Mouse (Mus musculus): ENCODE measurements around the gene Btbd11. TPM values are rescaled to one million over a fixed set of nuclear protein-coding genes. Genes with fewer than 3 reads are reported as not detected.

Btbd11 gene
- polyA plus RNA-seq, 1 experiment from 2014 or later = 13.9 TPM

DNA sequence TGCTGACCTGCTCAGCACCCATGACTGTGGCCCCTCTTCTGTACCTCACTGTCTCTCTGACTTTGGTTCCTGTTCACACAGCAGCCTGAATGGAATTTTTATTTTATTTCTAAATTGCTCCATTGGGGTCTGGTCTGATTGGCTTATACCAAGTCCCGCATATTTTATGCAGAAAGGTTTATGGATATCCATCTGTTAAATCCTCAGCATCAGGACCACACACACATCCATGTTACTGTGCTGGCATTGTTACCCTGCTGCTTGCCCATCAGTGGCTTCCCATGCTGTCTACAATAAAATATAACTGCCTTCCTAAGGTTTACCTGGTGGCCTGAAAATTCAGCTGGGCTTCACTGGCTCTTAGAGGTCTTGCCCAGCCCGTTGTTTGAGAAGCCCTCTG is 106.0 kb downstream of the Btbd11 start:
- ATAC-seq (ENCODE audit: low FRiP score) = no peak

DNA sequence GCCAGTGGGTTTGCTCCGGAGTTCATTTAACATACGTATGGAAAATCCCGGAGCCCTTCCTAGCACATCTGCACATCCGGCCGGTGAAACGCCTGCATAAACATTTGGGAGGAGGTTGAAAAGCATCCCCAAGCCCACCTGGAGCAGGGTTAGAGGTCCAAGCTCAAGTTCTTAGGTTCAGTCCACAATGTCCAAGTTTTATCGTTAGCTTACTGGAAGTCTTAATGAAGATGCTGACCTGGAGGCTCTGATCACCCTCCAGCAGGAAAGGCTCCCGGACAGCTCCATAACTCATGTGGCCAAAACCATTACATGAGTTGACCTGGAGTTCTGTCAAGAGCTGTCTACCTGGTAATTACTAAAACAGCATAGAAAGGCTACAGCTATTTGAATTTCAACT is 109.7 kb downstream of the Btbd11 start:
- H3K9ac ChIP-seq = no peak overlapping the region
- ATAC-seq (ENCODE audit: low FRiP score) = no peak
- H3K9me3 ChIP-seq (replicated peaks) = no peaks in the 10 kb centered on the region
- no peak overlapping the region for H3K27ac ChIP-seq
- no peaks in the 10 kb centered on the region for H3K36me3 ChIP-seq
- no peaks in the 10 kb centered on the region for H3K4me1 ChIP-seq
- H3K4me2 ChIP-seq (replicated peaks) = no peak overlapping the region
- WGBS = 84% methylated on average over 8 of the region's 8 CpGs
- 0 out of 2 replicates have a peak, but pooled peaks cover 2% of the 10 kb centered on the region for H3K27me3 ChIP-seq
- H3K4me3 ChIP-seq = no peak overlapping the region

More for the DNA sequence above, 106.0 kb downstream of the Btbd11 start:
- WGBS = 93% methylated on average over 2 of the region's 2 CpGs
- Histone ChIP-seq H3K27ac (no peak overlapping the region), H3K4me1 (no peaks in the 10 kb centered on the region), H3K27me3 (no peaks in the 10 kb centered on the region), H3K9me3 (replicated peaks) (no peaks in the 10 kb centered on the region), H3K9ac (no peak overlapping the region), H3K4me3 (no peak overlapping the region), H3K36me3 (no peaks in the 10 kb centered on the region), H3K4me2 (replicated peaks) (no peak overlapping the region)

DNA sequence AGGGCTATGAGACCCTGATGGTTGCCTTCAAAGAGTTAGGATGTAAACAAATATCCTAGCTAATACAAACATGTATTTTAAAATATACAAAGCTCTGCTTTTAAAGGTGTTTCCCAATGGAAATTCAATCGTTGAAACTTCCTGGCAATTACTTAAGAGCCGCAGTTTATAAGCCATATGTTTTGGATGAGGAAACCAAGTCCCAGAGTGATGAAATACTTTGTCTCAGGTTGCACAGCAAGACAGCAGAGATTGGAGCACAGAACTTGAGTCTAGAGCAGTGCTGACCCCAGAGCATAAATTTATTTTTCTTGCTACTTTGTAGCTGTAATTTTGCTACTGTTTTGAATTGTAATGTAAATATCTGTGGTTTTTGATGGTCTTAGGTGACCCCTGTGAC is 110.4 kb downstream of the Btbd11 start:
- WGBS = 60% methylated on average over 2 of the region's 2 CpGs
- ATAC-seq (ENCODE audit: low FRiP score) = no peak

DNA sequence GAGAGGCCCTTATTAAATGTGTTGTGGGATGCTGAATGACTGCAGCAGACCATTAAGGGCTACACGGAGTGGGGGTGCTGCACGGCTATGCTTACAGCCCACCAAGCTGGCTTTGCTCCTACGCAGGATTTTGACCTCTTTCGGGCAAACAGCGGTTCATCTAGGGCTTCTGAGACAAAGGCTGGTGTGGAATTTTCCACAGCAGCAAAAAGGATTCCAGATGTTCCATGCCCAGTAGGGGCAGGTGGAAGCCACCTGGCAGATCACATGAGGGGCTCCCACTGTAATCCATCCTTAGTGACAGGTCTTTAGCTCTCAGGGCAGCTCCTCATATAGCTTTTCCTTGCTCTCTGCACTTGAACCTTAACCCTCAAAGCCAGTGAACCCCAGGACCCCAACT is 111.3 kb downstream of the Btbd11 start:
- 0 out of 2 replicates have a peak, but pooled peaks cover 4% of the 10 kb centered on the region for H3K27me3 ChIP-seq
- H3K4me2 ChIP-seq (replicated peaks) = no peak overlapping the region
- no peaks in the 10 kb centered on the region for H3K36me3 ChIP-seq
- H3K4me1 ChIP-seq = peaks cover 5% of the 10 kb centered on the region
- no peak overlapping the region for H3K9ac ChIP-seq
- H3K9me3 ChIP-seq (replicated peaks) = no peaks in the 10 kb centered on the region
- ATAC-seq (ENCODE audit: low FRiP score) = no peak
- no peak overlapping the region for H3K4me3 ChIP-seq
- 67% methylated on average over 5 of the region's 5 CpGs for WGBS
- H3K27ac ChIP-seq = no peak overlapping the region

More for the DNA sequence above, 110.4 kb downstream of the Btbd11 start:
- H3K9ac ChIP-seq = no peak overlapping the region
- peaks cover under 1% of the 10 kb centered on the region for H3K4me1 ChIP-seq
- H3K4me3 ChIP-seq = no peak overlapping the region
- no peaks in the 10 kb centered on the region for H3K36me3 ChIP-seq
- no peak overlapping the region for H3K4me2 ChIP-seq (replicated peaks)
- H3K9me3 ChIP-seq (replicated peaks) = no peaks in the 10 kb centered on the region
- H3K27me3 ChIP-seq = 0 out of 2 replicates have a peak, but pooled peaks cover 4% of the 10 kb centered on the region
- no peak overlapping the region for H3K27ac ChIP-seq

DNA sequence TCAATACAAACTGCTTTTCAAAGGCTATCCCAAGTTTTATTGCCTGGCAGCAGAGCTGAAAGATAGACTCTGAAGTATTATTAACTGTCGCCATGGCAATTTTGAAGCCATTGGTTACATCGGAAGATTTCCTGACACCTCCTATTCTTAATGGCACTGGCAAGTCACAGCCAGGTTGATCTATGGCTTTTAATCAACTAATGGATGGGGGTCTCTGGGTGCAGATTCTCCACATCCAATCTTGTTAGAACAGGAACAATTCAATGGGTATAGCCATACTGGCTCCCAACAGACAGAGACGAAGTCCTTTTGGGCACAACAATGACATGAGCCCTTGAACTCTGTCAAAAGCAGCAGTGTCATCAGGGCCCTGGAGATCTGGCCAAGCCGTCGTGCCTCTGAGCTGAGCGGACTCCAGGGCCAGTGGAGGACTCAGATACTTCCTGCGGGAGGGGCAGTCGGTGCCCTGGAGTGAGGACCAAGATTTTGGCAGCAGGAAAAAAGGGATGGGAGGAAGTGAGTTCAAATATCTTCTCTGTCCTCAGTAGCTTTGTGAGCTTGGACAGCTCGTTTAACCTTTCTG is 114.0 kb downstream of the Btbd11 start:
- H3K36me3 ChIP-seq = no peaks in the 10 kb centered on the region
- no peak overlapping the region for H3K9ac ChIP-seq
- no peak for ATAC-seq (ENCODE audit: low FRiP score)
- no peak overlapping the region for H3K4me2 ChIP-seq (replicated peaks)
- H3K4me1 ChIP-seq = peaks cover 5% of the 10 kb centered on the region
- H3K9me3 ChIP-seq (replicated peaks) = no peaks in the 10 kb centered on the region
- WGBS = 51% methylated on average over 9 of the region's 9 CpGs
- no peak overlapping the region for H3K27ac ChIP-seq
- H3K4me3 ChIP-seq = no peak overlapping the region
- 0 out of 2 replicates have a peak, but pooled peaks cover 4% of the 10 kb centered on the region for H3K27me3 ChIP-seq

DNA sequence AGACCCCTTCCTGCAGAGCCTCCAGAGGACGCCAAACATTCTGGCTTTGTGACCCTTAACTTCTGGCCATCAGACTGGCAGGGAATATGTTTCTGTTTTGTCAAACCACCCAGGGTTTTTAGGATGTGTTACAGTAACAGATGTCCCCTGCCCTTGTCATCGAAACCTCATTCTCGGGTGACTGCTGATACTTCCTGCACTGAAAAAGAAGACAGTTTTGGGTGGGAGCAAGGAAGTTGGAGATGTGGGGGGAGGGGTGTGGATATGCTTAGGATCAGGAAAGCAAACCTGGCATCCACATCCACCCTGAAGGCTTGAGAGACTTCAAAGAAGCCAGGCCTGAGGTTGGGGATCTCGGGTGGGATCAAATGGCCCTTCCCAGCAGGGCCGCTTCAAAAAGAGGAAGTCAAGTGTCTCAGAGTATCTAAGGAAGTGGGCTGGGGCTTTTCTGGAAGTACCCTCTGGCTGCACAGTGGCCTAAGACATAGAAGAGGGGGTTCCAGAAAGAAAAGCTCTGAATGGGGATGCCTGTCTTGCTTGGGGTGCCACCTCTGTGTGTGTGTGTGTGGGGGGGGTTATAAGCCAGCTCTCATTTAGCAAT is 115.5 kb downstream of the Btbd11 start:
- Histone ChIP-seq H3K9ac (no peak overlapping the region), H3K4me2 (replicated peaks) (no peak overlapping the region), H3K27me3 (0 out of 2 replicates have a peak, but pooled peaks cover 4% of the 10 kb centered on the region), H3K4me1 (peaks cover 5% of the 10 kb centered on the region), H3K27ac (no peak overlapping the region), H3K4me3 (no peak overlapping the region), H3K9me3 (replicated peaks) (no peaks in the 10 kb centered on the region), H3K36me3 (no peaks in the 10 kb centered on the region)
- WGBS = 61% methylated on average over 5 of the region's 5 CpGs
- no peak for ATAC-seq (ENCODE audit: low FRiP score)

DNA sequence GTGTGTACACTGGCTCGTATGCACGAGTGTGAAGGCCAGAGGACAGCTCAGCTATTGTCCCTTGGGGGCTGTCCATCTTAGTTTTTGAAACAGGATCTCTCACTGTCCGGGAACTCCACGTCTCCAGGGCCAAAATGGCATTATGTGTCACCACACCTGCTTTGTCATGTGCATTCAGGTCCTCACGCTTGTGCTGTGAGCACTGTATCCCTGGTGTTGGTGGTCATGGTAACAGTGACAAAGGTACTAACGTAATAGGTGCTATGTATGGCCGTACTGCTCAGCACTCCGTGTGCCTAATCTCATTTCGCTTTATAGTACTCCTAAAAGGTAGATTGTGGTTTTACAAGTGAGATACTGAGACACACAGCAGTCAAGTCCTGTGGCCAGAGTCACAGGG is 116.0 kb downstream of the Btbd11 start:
- WGBS = 62% methylated on average over 9 of the region's 9 CpGs
- ATAC-seq (ENCODE audit: low FRiP score) = no peak

DNA sequence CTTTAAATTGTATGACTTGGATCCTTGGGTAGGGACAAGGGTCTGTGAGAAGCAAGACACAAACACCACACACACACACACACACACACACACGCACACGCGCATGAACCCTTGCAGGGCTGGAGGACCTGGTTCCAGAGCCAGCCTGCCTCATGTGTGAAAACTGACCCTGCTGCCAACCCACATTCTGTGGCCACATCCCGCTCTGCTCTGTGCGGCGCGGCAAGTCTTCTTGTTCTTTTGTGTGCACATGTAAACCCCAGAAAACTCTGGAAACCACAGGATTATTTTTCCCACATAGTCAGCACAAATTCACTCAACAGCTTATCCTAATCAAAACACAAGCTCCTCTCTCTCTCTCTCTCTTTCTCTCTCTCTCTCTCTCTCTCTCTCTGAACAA is 116.8 kb downstream of the Btbd11 start:
- no peak overlapping the region for H3K4me2 ChIP-seq (replicated peaks)
- peaks cover 8% of the 10 kb centered on the region for H3K4me1 ChIP-seq
- 0 out of 2 replicates have a peak, but pooled peaks cover 4% of the 10 kb centered on the region for H3K27me3 ChIP-seq
- H3K9me3 ChIP-seq (replicated peaks) = no peaks in the 10 kb centered on the region
- no peak for ATAC-seq (ENCODE audit: low FRiP score)
- 91% methylated on average over 7 of the region's 7 CpGs for whole genome bisulfite sequencing
- H3K36me3 ChIP-seq = no peaks in the 10 kb centered on the region
- no peak overlapping the region for H3K4me3 ChIP-seq
- H3K27ac ChIP-seq = no peak overlapping the region
- no peak overlapping the region for H3K9ac ChIP-seq

More for the DNA sequence above, 116.0 kb downstream of the Btbd11 start:
- Histone ChIP-seq H3K4me3 (no peak overlapping the region), H3K27ac (no peak overlapping the region), H3K4me2 (replicated peaks) (no peak overlapping the region), H3K4me1 (peaks cover 5% of the 10 kb centered on the region), H3K27me3 (0 out of 2 replicates have a peak, but pooled peaks cover 4% of the 10 kb centered on the region), H3K9me3 (replicated peaks) (no peaks in the 10 kb centered on the region), H3K9ac (no peak overlapping the region), H3K36me3 (no peaks in the 10 kb centered on the region)

DNA sequence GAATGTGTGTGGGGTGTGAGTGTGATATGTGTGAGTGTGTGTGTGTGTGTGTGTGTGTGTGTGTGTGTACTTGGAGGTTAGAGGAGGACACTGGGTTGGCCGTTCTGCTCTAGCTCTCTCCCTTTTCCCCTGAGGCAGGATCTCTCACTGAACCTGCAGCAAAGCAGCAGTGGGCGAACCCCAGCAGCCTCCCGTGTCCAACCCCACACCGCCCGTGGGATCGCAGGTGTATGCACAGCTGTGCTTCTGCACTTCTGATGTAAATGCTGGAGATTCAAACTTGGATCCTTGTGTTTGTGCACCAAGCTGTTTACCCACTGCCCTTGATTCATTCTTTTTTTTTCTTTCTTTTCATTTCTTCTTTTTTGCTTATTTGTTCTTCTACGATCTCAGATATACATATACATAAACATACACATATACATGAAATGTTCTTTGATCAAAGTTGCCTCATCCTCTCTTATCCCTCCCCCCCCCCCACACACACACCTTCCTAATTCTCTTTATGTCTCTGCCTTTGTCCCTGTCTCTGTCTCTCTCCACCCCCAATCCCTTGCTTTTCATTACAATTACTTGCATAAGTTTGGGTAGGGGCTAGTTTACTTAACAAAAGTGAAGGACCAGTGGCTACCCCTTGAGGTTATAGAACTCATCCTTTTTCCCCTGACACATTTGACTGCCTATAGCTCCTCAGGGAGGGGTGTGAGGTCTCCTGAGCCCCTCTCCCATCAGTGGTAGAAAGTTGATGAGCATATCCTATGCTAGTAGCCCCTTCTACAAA is 120.8 kb downstream of the Btbd11 start:
- Histone ChIP-seq H3K4me2 (replicated peaks) (no peak overlapping the region), H3K36me3 (no peaks in the 10 kb centered on the region), H3K9me3 (replicated peaks) (no peaks in the 10 kb centered on the region), H3K4me1 (peaks cover 13% of the 10 kb centered on the region), H3K9ac (no peak overlapping the region), H3K27ac (no peak overlapping the region), H3K27me3 (no peaks in the 10 kb centered on the region), H3K4me3 (no peak overlapping the region)
- ATAC-seq (ENCODE audit: low FRiP score) = no peak
- WGBS = 58% methylated on average over 5 of the region's 7 CpGs

DNA sequence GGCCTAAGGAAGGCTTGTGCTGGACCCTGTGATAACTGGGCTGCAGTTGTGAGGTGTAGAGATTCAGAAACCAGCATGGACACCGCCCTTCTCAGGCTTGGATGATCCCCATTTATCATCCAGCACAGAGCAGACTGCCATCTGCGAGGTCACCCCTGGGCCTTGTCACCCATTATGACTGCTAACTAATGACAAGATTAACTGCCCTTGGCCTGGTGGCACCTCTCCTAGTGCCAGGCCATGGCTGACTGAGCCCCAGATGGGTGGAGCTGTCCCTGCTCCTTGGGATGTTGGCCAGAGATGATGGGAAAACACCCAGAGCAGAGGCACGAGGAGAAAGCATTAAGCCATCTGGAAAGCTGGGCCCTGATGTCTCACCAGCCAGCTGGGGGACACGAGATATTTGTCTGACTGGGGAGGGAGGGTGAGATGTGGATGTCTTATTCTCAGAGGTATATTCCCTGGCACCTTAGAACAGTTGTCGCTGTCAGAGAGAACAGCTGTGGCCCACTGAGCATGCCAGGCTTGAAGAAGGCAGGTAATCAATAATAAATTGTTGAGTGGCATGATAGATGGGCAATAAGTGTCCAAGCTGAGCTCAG is 121.7 kb downstream of the Btbd11 start:
- Histone ChIP-seq H3K4me1 (peaks cover 13% of the 10 kb centered on the region), H3K4me3 (no peak overlapping the region), H3K9ac (no peak overlapping the region), H3K4me2 (replicated peaks) (no peak overlapping the region), H3K27me3 (no peaks in the 10 kb centered on the region), H3K36me3 (no peaks in the 10 kb centered on the region), H3K27ac (no peak overlapping the region), H3K9me3 (replicated peaks) (no peaks in the 10 kb centered on the region)
- peak; percentile 68 for ATAC-seq (ENCODE audit: low FRiP score)
- 63% methylated on average over 5 of the region's 5 CpGs for WGBS

DNA sequence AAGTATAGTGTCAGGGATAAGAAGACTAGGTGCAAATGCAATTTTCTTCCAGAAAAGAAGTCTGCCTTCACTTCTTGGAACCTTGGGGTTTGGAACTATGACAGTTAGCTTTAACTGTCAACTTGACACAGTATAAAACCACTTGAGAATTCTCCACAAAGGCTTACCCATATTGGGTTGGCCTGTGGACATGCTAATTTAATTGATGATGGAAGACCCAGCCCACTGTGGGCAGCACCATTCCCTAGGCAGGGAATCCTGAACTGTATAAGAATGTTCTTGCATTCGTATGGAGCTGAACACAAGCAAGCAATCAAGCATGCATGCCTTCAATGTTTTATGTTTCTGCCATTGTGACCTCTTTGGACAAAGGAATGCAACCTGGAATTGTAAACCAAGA is 122.4 kb downstream of the Btbd11 start:
- 80% methylated on average over 1 of the region's 1 CpGs for WGBS
- H3K9ac ChIP-seq = no peak overlapping the region
- H3K4me1 ChIP-seq = peaks cover 13% of the 10 kb centered on the region
- H3K36me3 ChIP-seq = no peaks in the 10 kb centered on the region
- H3K9me3 ChIP-seq (replicated peaks) = no peaks in the 10 kb centered on the region
- no peak overlapping the region for H3K27ac ChIP-seq
- no peak overlapping the region for H3K4me2 ChIP-seq (replicated peaks)
- no peak overlapping the region for H3K4me3 ChIP-seq
- ATAC-seq (ENCODE audit: low FRiP score) = no peak
- no peaks in the 10 kb centered on the region for H3K27me3 ChIP-seq

DNA sequence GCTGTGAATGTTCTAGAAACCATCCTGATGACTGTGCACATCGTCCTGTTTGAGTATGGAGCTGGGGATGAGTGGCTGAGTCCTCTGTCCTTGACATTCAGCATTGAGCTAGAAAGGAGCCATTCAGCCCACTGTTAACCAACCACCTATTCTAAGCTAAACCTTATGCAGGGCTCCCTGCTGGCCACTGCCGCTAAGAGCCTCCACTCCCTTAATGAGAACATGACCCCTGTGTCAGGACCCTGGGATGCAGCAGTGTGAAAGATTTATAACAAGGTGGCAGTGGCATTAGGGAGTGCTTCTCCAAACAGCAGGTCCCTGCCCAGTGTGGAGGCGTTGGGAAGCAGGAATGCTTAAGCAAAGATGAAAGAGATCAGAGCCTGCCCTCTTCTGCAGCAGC is 123.7 kb downstream of the Btbd11 start:
- no peak overlapping the region for H3K4me3 ChIP-seq
- H3K4me1 ChIP-seq = peaks cover 13% of the 10 kb centered on the region
- no peak overlapping the region for H3K4me2 ChIP-seq (replicated peaks)
- no peaks in the 10 kb centered on the region for H3K27me3 ChIP-seq
- H3K9ac ChIP-seq = no peak overlapping the region
- H3K9me3 ChIP-seq (replicated peaks) = no peaks in the 10 kb centered on the region
- H3K36me3 ChIP-seq = no peaks in the 10 kb centered on the region
- WGBS = 2% methylated on average over 3 of the region's 3 CpGs
- H3K27ac ChIP-seq = peak overlapping the region; percentile 30; the same call in 1 of the 2 replicates
- no peak for ATAC-seq (ENCODE audit: low FRiP score)
